Mouse (Mus musculus) embryonic facial prominence, embryonic 12.5 days (tissue): ENCODE measurements around the gene Wwtr1. TPM values are rescaled to one million over a fixed set of nuclear protein-coding genes. Genes with fewer than 3 reads are reported as not detected.
A peak's percentile ranks its signal among the peaks of the same experiment; 100 is the strongest.

Experiments
- ATAC-seq: fragments of 200-750 bp; cut with Nextera tagmentation; 2 replicates; pipeline ENCODE4 v1.8.0; 2017; ENCODE audit not compliant: insufficient number of reproducible peaks, insufficient read depth, low FRiP score, low TSS enrichment
- H3K27ac ChIP-seq: fragments of 300-500 bp; sonication (generic); 2 replicates; pipeline ENCODE4 v1.5.1; 2016; ENCODE audit warnings: mild to moderate bottlenecking
- H3K27me3 ChIP-seq: fragments of 300-500 bp; sonication (generic); 2 replicates; pipeline ENCODE4 v1.6.1; 2016; ENCODE audit warnings: mild to moderate bottlenecking, moderate library complexity
- H3K36me3 ChIP-seq: fragments of 300-500 bp; sonication (generic); 2 replicates; pipeline ENCODE4 v1.6.1; 2016; ENCODE audit warnings: mild to moderate bottlenecking
- H3K4me1 ChIP-seq: fragments of 300-500 bp; sonication (generic); 2 replicates; pipeline ENCODE4 v1.6.1; 2016
- H3K4me2 ChIP-seq: fragments of 300-500 bp; sonication (generic); replicated peaks from 2 replicates; pipeline ENCODE4 v1.6.1; 2016; ENCODE audit warnings: mild to moderate bottlenecking, moderate library complexity
- H3K4me3 ChIP-seq: fragments of 300-500 bp; sonication (generic); 2 replicates; pipeline ENCODE4 v1.5.1; 2016; ENCODE audit warnings: mild to moderate bottlenecking
- H3K9ac ChIP-seq: fragments of 300-500 bp; sonication (generic); 2 replicates; pipeline ENCODE4 v1.6.1; 2016; ENCODE audit warnings: mild to moderate bottlenecking, moderate library complexity
- H3K9me3 ChIP-seq: fragments of 300-500 bp; sonication (generic); 2 replicates; pipeline ENCODE4 v1.6.1; 2016; ENCODE audit warnings: mild to moderate bottlenecking, moderate library complexity
- WGBS: fragments of 180-500 bp; shearing (Covaris S2); methylation state at CpG from one replicate; pipeline ENCODE4 v1.1.7; 2016; 5-methylcytosine and 5-hydroxymethylcytosine counted together
- polyA plus RNA-seq: library from polyadenylated mRNA; unstranded; fragments of >200 nt; fragmentation: Nextera tagmentation; extraction: Ambion mirVana; gene quantifications from 2 replicates; pipeline ENCODE4 v1.2.1, GENCODE M21; 2016

Gene Wwtr1
- polyA plus RNA-seq, 1 experiment from 2014 or later = 16.5 TPM

DNA sequence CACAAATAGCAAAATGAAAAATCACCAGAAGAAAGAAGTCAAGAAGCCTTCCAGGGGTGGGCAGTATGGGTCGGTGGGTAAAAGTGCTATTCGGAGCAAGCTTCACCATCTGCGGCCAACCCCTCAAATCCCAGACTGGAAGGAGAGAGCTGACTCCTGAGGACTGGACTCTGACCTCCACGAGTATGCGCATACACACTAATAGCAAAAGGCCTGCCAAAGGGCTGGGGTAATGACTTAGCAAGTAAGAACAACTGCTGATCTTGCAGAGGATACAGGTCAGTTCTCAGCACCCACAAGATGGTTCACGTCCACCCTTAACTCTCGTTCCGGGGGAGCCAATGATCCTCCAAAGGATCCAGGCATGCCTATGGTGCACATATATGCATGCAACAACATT lies 101.3 kb downstream of the Wwtr1 start:
- 93% methylated on average over 8 of the region's 8 CpGs for WGBS
- ATAC-seq = no peak

DNA sequence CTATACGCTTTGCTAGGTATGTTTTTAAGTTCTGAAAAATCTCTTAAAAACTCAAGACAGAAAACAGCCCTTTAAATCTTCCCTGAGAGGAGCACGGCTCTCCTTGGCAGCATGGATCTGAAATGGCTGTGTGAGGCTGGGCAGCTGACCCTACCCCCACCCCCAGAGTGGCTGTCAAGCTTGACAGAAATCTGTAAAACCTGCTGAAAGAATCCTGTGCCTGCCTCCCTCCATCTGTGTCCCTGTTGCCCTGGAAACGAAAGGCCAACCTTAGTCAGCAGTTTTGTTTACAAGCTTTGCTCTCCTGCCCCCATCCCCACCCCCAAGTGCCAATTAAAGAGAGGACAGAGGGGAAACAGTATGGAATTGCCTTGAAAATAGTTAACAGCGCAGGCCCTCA lies 103.3 kb downstream of the Wwtr1 start:
- no peaks in the 10 kb centered on the region for H3K27me3 ChIP-seq
- H3K9ac ChIP-seq = no peak overlapping the region
- peak overlapping the region; percentile 43; the same call in 1 of the 2 replicates for H3K27ac ChIP-seq
- no peaks in the 10 kb centered on the region for H3K9me3 ChIP-seq
- WGBS = 39% methylated on average over 4 of the region's 4 CpGs
- no peak overlapping the region for H3K4me2 ChIP-seq
- H3K4me1 ChIP-seq = peaks cover 30% of the 10 kb centered on the region
- no peak overlapping the region for H3K4me3 ChIP-seq
- no peak for ATAC-seq
- peaks cover 4% of the 10 kb centered on the region; the same call in 1 of the 2 replicates for H3K36me3 ChIP-seq

More for the DNA sequence above, 101.3 kb downstream of the Wwtr1 start:
- H3K9ac ChIP-seq = no peak overlapping the region
- peaks cover 4% of the 10 kb centered on the region; the same call in 1 of the 2 replicates for H3K36me3 ChIP-seq
- no peak overlapping the region for H3K4me2 ChIP-seq
- no peaks in the 10 kb centered on the region for H3K27me3 ChIP-seq
- H3K4me3 ChIP-seq = no peak overlapping the region
- H3K4me1 ChIP-seq = peaks cover 27% of the 10 kb centered on the region
- H3K27ac ChIP-seq = no peak overlapping the region
- H3K9me3 ChIP-seq = no peaks in the 10 kb centered on the region

DNA sequence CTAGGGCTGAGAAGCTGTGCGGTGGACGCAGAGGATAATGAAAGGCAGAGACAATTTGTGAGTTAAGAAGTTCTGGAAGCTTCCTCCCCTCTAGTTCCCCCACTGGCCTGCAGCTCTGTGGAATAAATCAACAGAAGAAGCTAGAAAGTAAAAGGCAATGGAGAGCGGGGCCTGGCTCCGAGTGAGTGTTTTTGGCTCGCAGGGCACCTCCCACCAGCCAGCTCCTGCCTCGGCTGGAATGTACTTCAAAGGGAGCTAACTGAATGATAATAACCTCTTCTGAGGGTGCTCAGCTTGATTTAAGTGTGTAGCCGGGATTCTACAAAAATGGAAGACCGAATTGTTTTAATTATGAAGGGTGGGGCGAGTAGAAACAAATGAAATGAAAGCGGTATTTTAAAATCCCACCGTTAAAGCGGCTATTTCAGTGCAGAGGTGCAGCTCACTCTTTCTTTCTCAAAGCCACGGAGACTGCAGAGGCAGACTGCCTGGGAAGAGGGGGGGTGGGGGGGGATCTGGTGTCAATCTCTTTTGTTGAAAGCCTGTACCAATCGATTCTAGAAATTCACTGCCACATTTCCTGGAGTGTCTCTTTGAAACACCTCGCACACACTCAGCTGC lies 104.6 kb downstream of the Wwtr1 start:
- Histone ChIP-seq H3K4me3 (no peak overlapping the region), H3K4me2 (peak overlapping the region; percentile 34), H3K9ac (no peak overlapping the region; the same call in 1 of the 2 replicates), H3K27me3 (no peaks in the 10 kb centered on the region), H3K27ac (peak overlapping the region; percentile 83), H3K9me3 (no peaks in the 10 kb centered on the region), H3K4me1 (peaks cover 30% of the 10 kb centered on the region), H3K36me3 (no peaks in the 10 kb centered on the region)
- 3% methylated on average over 15 of the region's 15 CpGs for whole genome bisulfite sequencing
- ATAC-seq = no peak

DNA sequence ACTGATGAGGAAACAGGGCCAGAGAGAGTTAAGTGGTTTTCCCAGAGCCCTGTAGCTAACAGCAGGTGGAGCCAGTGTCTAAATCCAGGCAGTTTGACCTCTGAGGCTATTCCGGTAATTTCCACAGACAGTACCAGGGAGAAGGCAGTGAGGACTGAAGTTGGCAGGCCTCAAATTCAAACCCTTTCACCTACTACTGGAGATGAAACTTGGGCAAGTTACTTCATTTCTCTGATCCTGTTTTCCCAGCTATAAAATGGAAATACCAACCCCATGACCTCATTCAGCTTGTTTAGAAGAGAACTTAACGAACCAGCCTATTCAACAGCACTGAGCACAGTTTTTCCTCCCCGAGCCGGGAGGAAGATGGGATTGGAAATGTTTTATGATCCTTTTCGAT lies 105.4 kb downstream of the Wwtr1 start:
- WGBS = 26% methylated on average over 5 of the region's 5 CpGs
- Histone ChIP-seq H3K9me3 (no peaks in the 10 kb centered on the region), H3K36me3 (no peaks in the 10 kb centered on the region), H3K4me3 (no peak overlapping the region), H3K4me2 (no peak overlapping the region; the same call in 1 of the 2 replicates), H3K9ac (no peak overlapping the region; the same call in 1 of the 2 replicates), H3K27ac (peak overlapping the region; percentile 83), H3K27me3 (no peaks in the 10 kb centered on the region), H3K4me1 (peaks cover 30% of the 10 kb centered on the region)
- ATAC-seq = peak; percentile 50; the same call in 1 of the 2 replicates

DNA sequence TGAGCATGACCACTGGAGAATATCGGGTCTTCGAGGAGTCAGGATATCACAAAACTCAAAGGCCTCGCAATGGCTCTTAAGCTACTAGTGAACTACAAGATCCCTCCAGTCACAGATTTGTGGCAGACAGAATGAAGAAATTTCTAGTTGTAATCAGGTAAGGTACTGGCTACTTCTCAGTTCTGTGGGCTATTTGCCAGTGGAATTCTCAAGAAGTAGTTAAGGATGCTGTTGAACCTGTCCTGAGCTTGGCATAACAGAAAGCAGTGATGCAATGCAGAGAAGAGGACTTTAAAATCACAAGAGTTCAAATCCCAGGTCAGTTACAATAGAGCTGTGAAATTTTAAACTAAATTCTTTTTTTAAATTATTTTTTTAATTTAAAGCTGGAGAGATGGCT lies 106.4 kb downstream of the Wwtr1 start:
- no peak for ATAC-seq
- Histone ChIP-seq H3K9me3 (no peaks in the 10 kb centered on the region), H3K4me3 (no peak overlapping the region), H3K4me2 (no peak overlapping the region), H3K27ac (no peak overlapping the region), H3K27me3 (no peaks in the 10 kb centered on the region), H3K4me1 (peaks cover 30% of the 10 kb centered on the region), H3K9ac (no peak overlapping the region), H3K36me3 (no peaks in the 10 kb centered on the region)
- 96% methylated on average over 3 of the region's 3 CpGs for WGBS

- Histone ChIP-seq H3K27me3 (no peaks in the 10 kb centered on the region), H3K36me3 (peaks cover 9% of the 10 kb centered on the region; the same call in 1 of the 2 replicates), H3K9ac (no peak overlapping the region), H3K4me2 (no peak overlapping the region), H3K4me1 (peaks cover 17% of the 10 kb centered on the region), H3K9me3 (no peaks in the 10 kb centered on the region), H3K4me3 (no peak overlapping the region), H3K27ac (no peak overlapping the region)
- ATAC-seq = no peak
- WGBS = 62% methylated on average over 3 of the region's 3 CpGs
These were observed 109.4 kb downstream of the Wwtr1 start for GRCm38 (mm10) chr3:57466289-57466688.

GRCm38 (mm10) chr3:57463302-57463701 lies 112.4 kb downstream of the Wwtr1 start:
- Histone ChIP-seq H3K4me3 (no peak overlapping the region), H3K27ac (no peak overlapping the region), H3K9ac (no peak overlapping the region), H3K9me3 (no peaks in the 10 kb centered on the region), H3K4me2 (no peak overlapping the region), H3K4me1 (peaks cover 5% of the 10 kb centered on the region; the same call in 1 of the 2 replicates), H3K27me3 (no peaks in the 10 kb centered on the region), H3K36me3 (peaks cover 9% of the 10 kb centered on the region; the same call in 1 of the 2 replicates)
- no peak for ATAC-seq
- WGBS = 71% methylated on average over 4 of the region's 4 CpGs

DNA sequence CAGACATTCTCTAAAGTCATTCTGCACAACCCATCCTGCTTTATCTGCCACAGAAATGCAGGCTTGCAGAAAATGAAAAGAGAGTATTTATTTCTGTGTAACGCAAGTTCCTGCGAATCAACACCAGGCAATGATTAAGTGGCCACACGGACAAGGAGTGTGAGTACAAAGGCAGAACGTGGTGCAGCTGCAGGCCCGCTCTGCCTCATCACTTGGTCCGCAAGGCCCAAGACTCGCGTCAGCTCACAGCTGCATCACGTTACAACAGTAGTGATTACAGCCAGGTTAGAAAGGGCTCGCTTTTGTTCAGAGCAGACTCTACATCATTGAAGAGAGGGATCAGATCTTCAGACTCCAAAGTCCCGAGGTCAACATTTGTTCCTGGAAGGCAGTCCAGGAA lies 117.1 kb downstream of the Wwtr1 start:
- Histone ChIP-seq H3K27me3 (no peaks in the 10 kb centered on the region), H3K9me3 (no peaks in the 10 kb centered on the region), H3K27ac (no peak overlapping the region), H3K9ac (no peak overlapping the region), H3K36me3 (peaks cover 9% of the 10 kb centered on the region; the same call in 1 of the 2 replicates), H3K4me1 (peaks cover 5% of the 10 kb centered on the region; the same call in 1 of the 2 replicates), H3K4me3 (no peak overlapping the region), H3K4me2 (no peak overlapping the region)
- ATAC-seq = no peak
- WGBS = 22% methylated on average over 11 of the region's 11 CpGs

- Histone ChIP-seq H3K27me3 (no peaks in the 10 kb centered on the region), H3K36me3 (no peaks in the 10 kb centered on the region), H3K4me2 (no peak overlapping the region), H3K9ac (no peak overlapping the region), H3K27ac (no peak overlapping the region), H3K9me3 (no peaks in the 10 kb centered on the region), H3K4me3 (no peak overlapping the region), H3K4me1 (no peaks in the 10 kb centered on the region)
- ATAC-seq = no peak
- WGBS = 27% methylated on average over 5 of the region's 5 CpGs
These were observed 127.3 kb downstream of the Wwtr1 start for GRCm38 (mm10) chr3:57448445-57448844.

GRCm38 (mm10) chr3:57447889-57448288 lies 127.8 kb downstream of the Wwtr1 start:
- 61% methylated on average over 1 of the region's 1 CpGs for WGBS
- no peak for ATAC-seq
- H3K4me1 ChIP-seq = no peaks in the 10 kb centered on the region
- H3K4me3 ChIP-seq = no peak overlapping the region
- H3K4me2 ChIP-seq = no peak overlapping the region
- H3K27ac ChIP-seq = no peak overlapping the region
- no peak overlapping the region for H3K9ac ChIP-seq
- H3K9me3 ChIP-seq = no peaks in the 10 kb centered on the region
- no peaks in the 10 kb centered on the region for H3K27me3 ChIP-seq
- no peaks in the 10 kb centered on the region for H3K36me3 ChIP-seq

- H3K4me2 ChIP-seq = no peak overlapping the region
- ATAC-seq = no peak
These were observed 130.0 kb downstream of the Wwtr1 start for GRCm38 (mm10) chr3:57445706-57446105.

GRCm38 (mm10) chr3:57440956-57441355 lies 134.8 kb downstream of the Wwtr1 start:
- H3K9ac ChIP-seq = no peak overlapping the region
- no peaks in the 10 kb centered on the region for H3K36me3 ChIP-seq
- no peak for ATAC-seq
- H3K4me1 ChIP-seq = no peaks in the 10 kb centered on the region
- H3K27me3 ChIP-seq = no peaks in the 10 kb centered on the region
- no peak overlapping the region for H3K4me2 ChIP-seq
- no peaks in the 10 kb centered on the region for H3K9me3 ChIP-seq
- H3K4me3 ChIP-seq = no peak overlapping the region
- no peak overlapping the region for H3K27ac ChIP-seq
- WGBS = 38% methylated on average over 3 of the region's 3 CpGs

More at GRCm38 (mm10) chr3:57445706-57446105, 130.0 kb downstream of the Wwtr1 start:
- 51% methylated on average over 3 of the region's 3 CpGs for WGBS
- Histone ChIP-seq H3K4me1 (no peaks in the 10 kb centered on the region), H3K27ac (no peak overlapping the region), H3K9me3 (no peaks in the 10 kb centered on the region), H3K9ac (no peak overlapping the region), H3K36me3 (no peaks in the 10 kb centered on the region), H3K4me3 (no peak overlapping the region), H3K27me3 (no peaks in the 10 kb centered on the region)
